Mouse (Mus musculus) limb, embryonic 11.5 days (tissue): ENCODE measurements at regions not wholly inside any gene's neighbourhood (a gene's known extent, or its start where the extent isn't known, plus 50 kb on each side); places are given as distances from the start of the nearest gene placed in this dataset.

Experiments used
- ATAC-seq: fragments of 200-750 bp; cut with Nextera tagmentation; 2 replicates; pipeline ENCODE4 v1.8.0; 2017; ENCODE audit warnings: low read depth; ENCODE audit not compliant: insufficient number of reproducible peaks, low FRiP score, low TSS enrichment
- DNase-seq: peaks from one replicate; pipeline ENCODE4 v3.0.0-alpha.2; 2015; ENCODE audit warnings: low spot score
- H3K27ac ChIP-seq: fragments of 300-500 bp; sonication (generic); replicated peaks from 2 replicates; pipeline ENCODE4 v1.5.1; 2014; ENCODE audit warnings: low read depth, mild to moderate bottlenecking, low read length
- H3K27me3 ChIP-seq: fragments of 300-500 bp; sonication (generic); 2 replicates; pipeline ENCODE4 v1.6.1; 2014; ENCODE audit warnings: mild to moderate bottlenecking, low read length, mixed read lengths; ENCODE audit not compliant: control insufficient read depth, insufficient read depth
- H3K36me3 ChIP-seq: fragments of 300-500 bp; sonication (generic); 2 replicates; pipeline ENCODE4 v1.6.1; 2014; ENCODE audit warnings: mild to moderate bottlenecking, low read length, moderate library complexity, mixed read lengths; ENCODE audit not compliant: control insufficient read depth, insufficient read depth
- H3K4me1 ChIP-seq: fragments of 300-500 bp; sonication (generic); 2 replicates; pipeline ENCODE4 v1.6.1; 2014; ENCODE audit warnings: low read length, mixed read lengths; ENCODE audit not compliant: control insufficient read depth, insufficient read depth
- H3K4me2 ChIP-seq: fragments of 300-500 bp; sonication (generic); 2 replicates; pipeline ENCODE4 v1.6.1; 2014; ENCODE audit warnings: low read depth, mild to moderate bottlenecking, moderate library complexity; ENCODE audit not compliant: severe bottlenecking
- H3K4me3 ChIP-seq: fragments of 300-500 bp; sonication (generic); 2 replicates; pipeline ENCODE4 v1.5.1; 2014; ENCODE audit warnings: low read depth, low read length
- H3K9ac ChIP-seq: fragments of 300-500 bp; sonication (generic); 2 replicates; pipeline ENCODE4 v1.6.1; 2014; ENCODE audit warnings: mild to moderate bottlenecking, low read length
- H3K9me3 ChIP-seq: fragments of 300-500 bp; sonication (generic); 2 replicates; pipeline ENCODE4 v1.6.1; 2016; ENCODE audit warnings: low read length; ENCODE audit not compliant: control insufficient read depth
- WGBS: fragments of 180-500 bp; shearing (Covaris S2); extraction: QIAGEN DNeasy Blood & Tissue Kit; methylation state at CpG from one replicate; pipeline ENCODE4 v1.1.7; 2014; 5-methylcytosine and 5-hydroxymethylcytosine counted together

GRCm38 (mm10) chr13:31191344-31192139 is 217.5 kb downstream of the Gm5447 start:
- Histone ChIP-seq H3K36me3 (no peaks in the 10 kb centered on the region), H3K9me3 (no peaks in the 10 kb centered on the region), H3K9ac (no peak overlapping the region), H3K4me1 (0 out of 2 replicates have a peak, but pooled peaks cover 3% of the 10 kb centered on the region), H3K4me3 (no peak overlapping the region), H3K4me2 (no peak overlapping the region), H3K27ac (no peak overlapping the region), H3K27me3 (no peaks in the 10 kb centered on the region)
- no peak for ATAC-seq
- 73% methylated on average over 7 of the region's 7 CpGs for WGBS
- no peak for DNase-seq

GRCm38 (mm10) chr13:31194971-31195370 is 221.0 kb downstream of the Gm5447 start:
- no peak for ATAC-seq
- WGBS, result 71% methylated on average over 3 of the region's 3 CpGs
- DNase-seq, result no peak

DNA sequence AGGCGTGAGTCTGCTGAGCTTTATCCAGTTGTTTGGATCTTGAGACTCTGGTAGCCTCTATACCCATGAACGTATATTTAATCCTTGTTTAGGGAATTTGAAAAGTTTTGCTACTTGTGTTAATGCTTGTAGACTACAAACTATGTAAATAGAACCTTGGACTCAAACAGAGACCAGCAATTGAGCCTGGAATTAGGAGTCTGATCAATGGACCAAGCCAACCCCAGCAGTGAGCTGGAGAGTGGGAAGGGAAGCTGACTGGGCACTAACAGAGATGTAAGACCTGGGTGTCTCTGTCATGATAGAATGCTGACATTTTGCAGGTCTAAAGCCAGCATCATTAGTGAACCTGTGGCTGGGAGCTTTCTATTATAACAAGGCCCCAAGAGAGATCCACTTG is 222.5 kb downstream of the Gm5447 start:
- Histone ChIP-seq H3K4me2 (no peak overlapping the region), H3K9ac (no peak overlapping the region), H3K27ac (no peak overlapping the region), H3K27me3 (no peaks in the 10 kb centered on the region), H3K4me3 (no peak overlapping the region), H3K4me1 (0 out of 2 replicates have a peak, but pooled peaks cover 3% of the 10 kb centered on the region), H3K36me3 (no peaks in the 10 kb centered on the region), H3K9me3 (no peaks in the 10 kb centered on the region)
- DNase-seq (no peak), ATAC-seq (no peak)
- 75% methylated on average over 2 of the region's 2 CpGs for WGBS

More at GRCm38 (mm10) chr13:31194971-31195370, 221.0 kb downstream of the Gm5447 start:
- H3K27ac ChIP-seq, result no peak overlapping the region
- no peak overlapping the region for H3K4me3 ChIP-seq
- no peak overlapping the region for H3K9ac ChIP-seq
- no peak overlapping the region for H3K4me2 ChIP-seq
- no peaks in the 10 kb centered on the region for H3K9me3 ChIP-seq
- no peaks in the 10 kb centered on the region for H3K27me3 ChIP-seq
- H3K36me3 ChIP-seq, result no peaks in the 10 kb centered on the region
- H3K4me1 ChIP-seq, result 0 out of 2 replicates have a peak, but pooled peaks cover 3% of the 10 kb centered on the region

- H3K27ac ChIP-seq, result no peak overlapping the region
- H3K36me3 ChIP-seq, result no peaks in the 10 kb centered on the region
- H3K27me3 ChIP-seq, result no peaks in the 10 kb centered on the region
- no peak overlapping the region for H3K9ac ChIP-seq
- ATAC-seq (no peak), DNase-seq (no peak)
- no peaks in the 10 kb centered on the region for H3K9me3 ChIP-seq
- WGBS, result 84% methylated on average over 2 of the region's 2 CpGs
- no peak overlapping the region for H3K4me2 ChIP-seq
- 0 out of 2 replicates have a peak, but pooled peaks cover 3% of the 10 kb centered on the region for H3K4me1 ChIP-seq
- no peak overlapping the region for H3K4me3 ChIP-seq
Measured at GRCm38 (mm10) chr13:31197593-31197992, 223.6 kb downstream of the Gm5447 start.

DNA sequence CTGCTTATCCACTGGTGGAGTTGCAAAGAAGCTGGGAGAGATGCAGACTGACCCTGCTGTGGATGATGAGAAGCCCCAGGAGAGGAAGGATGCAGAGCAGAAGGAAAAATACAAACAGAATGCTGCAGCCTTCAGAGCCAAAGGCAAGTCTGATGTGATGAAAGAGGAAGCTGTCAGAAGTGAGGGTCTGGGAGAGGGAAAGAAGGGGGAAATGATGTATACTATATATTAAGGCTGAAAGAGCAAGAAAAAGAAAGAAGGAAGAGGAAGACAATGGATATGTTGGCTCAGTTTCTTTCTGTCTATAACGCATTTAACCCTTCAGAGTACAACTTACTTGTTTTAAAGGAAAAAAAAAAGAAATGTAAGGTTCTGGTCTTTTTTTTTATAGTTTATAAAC is 225.4 kb downstream of the Gm5447 start:
- WGBS, result 97% methylated on average over 1 of the region's 1 CpGs
- H3K27me3 ChIP-seq, result no peaks in the 10 kb centered on the region

DNA sequence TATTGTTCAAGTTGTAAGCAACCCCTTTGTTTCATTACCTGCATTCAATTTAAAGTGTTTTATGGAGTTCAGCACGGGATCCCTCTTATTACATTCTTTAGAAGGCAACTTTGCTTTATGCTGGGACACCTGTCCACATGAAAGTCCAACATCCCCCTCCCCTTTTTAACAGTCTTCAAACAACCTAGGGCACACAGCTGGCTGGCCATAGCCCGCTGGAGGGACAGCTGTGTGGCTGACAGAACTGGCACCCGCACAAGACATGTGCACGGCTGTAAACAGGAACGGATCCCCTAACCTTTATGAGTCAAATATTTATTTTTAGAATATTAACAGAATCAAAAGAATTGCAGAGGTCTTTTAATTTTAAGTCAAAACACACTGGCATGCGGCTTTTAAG is 230.1 kb downstream of the Gm5447 start:
- Histone ChIP-seq H3K27me3 (no peaks in the 10 kb centered on the region), H3K4me2 (no peak overlapping the region)
- WGBS, result 56% methylated on average over 6 of the region's 6 CpGs

More for the DNA sequence above, 225.4 kb downstream of the Gm5447 start:
- DNase-seq, result no peak
- Histone ChIP-seq H3K4me1 (0 out of 2 replicates have a peak, but pooled peaks cover 3% of the 10 kb centered on the region), H3K4me2 (no peak overlapping the region), H3K27ac (no peak overlapping the region), H3K9ac (no peak overlapping the region), H3K4me3 (no peak overlapping the region), H3K9me3 (no peaks in the 10 kb centered on the region), H3K36me3 (no peaks in the 10 kb centered on the region)
- ATAC-seq, result no peak

DNA sequence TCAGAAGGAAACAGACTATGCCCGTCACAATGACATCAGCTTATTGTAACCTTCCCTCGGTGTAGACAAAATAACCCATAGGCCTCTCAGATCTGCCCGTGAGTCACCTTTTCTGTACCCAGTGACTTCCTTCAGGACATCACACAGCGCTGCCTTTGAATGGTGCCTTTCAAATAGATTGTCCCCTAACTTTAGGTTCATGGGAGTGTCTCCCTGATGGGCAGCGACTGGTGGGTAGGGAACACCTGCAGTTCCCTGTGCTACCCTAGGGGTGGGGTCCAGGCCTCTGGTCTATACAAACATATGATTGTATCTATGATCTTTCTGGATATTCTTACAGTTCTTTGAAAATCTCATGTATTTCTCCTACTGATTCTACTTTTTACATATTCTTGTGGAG is 232.4 kb downstream of the Gm5447 start:
- Histone ChIP-seq H3K4me1 (no peaks in the 10 kb centered on the region), H3K9ac (no peak overlapping the region), H3K4me3 (no peak overlapping the region), H3K27ac (no peak overlapping the region), H3K4me2 (no peak overlapping the region), H3K9me3 (no peaks in the 10 kb centered on the region), H3K27me3 (no peaks in the 10 kb centered on the region), H3K36me3 (no peaks in the 10 kb centered on the region)
- 69% methylated on average over 5 of the region's 5 CpGs for WGBS
- no peak for ATAC-seq
- DNase-seq, result no peak

More for the DNA sequence above, 230.1 kb downstream of the Gm5447 start:
- no peak overlapping the region for H3K27ac ChIP-seq
- no peaks in the 10 kb centered on the region for H3K9me3 ChIP-seq
- H3K36me3 ChIP-seq, result no peaks in the 10 kb centered on the region
- H3K9ac ChIP-seq, result no peak overlapping the region
- no peaks in the 10 kb centered on the region for H3K4me1 ChIP-seq
- ATAC-seq (no peak), DNase-seq (no peak)
- H3K4me3 ChIP-seq, result no peak overlapping the region

- no peak overlapping the region for H3K4me3 ChIP-seq
- no peaks in the 10 kb centered on the region for H3K9me3 ChIP-seq
- no peak overlapping the region for H3K9ac ChIP-seq
- H3K4me1 ChIP-seq, result no peaks in the 10 kb centered on the region
- WGBS, result 63% methylated on average over 5 of the region's 5 CpGs
- no peak overlapping the region for H3K27ac ChIP-seq
- H3K36me3 ChIP-seq, result no peaks in the 10 kb centered on the region
- H3K4me2 ChIP-seq, result no peak overlapping the region
- H3K27me3 ChIP-seq, result no peaks in the 10 kb centered on the region
- ATAC-seq (no peak), DNase-seq (peak; percentile 31)
Measured at GRCm38 (mm10) chr13:31207709-31208108, 233.7 kb downstream of the Gm5447 start.
